Mouse (Mus musculus) MEL (cell line): ENCODE measurements around the gene 1700023F06Rik. TPM values are rescaled to one million over a fixed set of nuclear protein-coding genes. Genes with fewer than 3 reads are reported as not detected.

Experiments
- DNase-seq: peaks from one replicate; pipeline ENCODE4 v3.0.0; 2011; ENCODE audit warnings: low read depth, low spot score
- H3K27ac ChIP-seq: 2 replicates; pipeline ENCODE4 v1.5.1; 2012; ENCODE audit warnings: low read depth, mild to moderate bottlenecking, control low read depth, low read length, moderate library complexity; ENCODE audit not compliant: control insufficient read depth
- H3K27me3 ChIP-seq, 2 experiments: fragments of 150-350 bp in 1 of 2; sonication (generic) in 1 of 2; 2 replicates each; pipeline ENCODE4 v1.6.1; 2012; ENCODE audit warnings: low read length in 2 of 2, mild to moderate bottlenecking in 2 of 2, improper control_type of control experiment in 1 of 2, moderate library complexity in 1 of 2; ENCODE audit not compliant: insufficient read depth in 2 of 2, control insufficient read depth in 1 of 2
- H3K36me3 ChIP-seq, 2 experiments: 2 replicates each; pipeline ENCODE4 v1.6.1; 2012 to 2014; ENCODE audit warnings: low read length in 2 of 2, improper control_type of control experiment in 1 of 2, inconsistent platforms in 1 of 2, mild to moderate bottlenecking in 1 of 2; ENCODE audit not compliant: insufficient read depth in 2 of 2, control insufficient read depth in 1 of 2
- H3K4me1 ChIP-seq, 2 experiments: fragments of 150-350 bp in 1 of 2; sonication (generic) in 1 of 2; 2 replicates each; pipeline ENCODE4 v1.6.1; 2012; ENCODE audit warnings: low read length in 2 of 2, improper control_type of control experiment in 1 of 2, mild to moderate bottlenecking in 1 of 2; ENCODE audit not compliant: insufficient read depth in 2 of 2, control insufficient read depth in 1 of 2
- H3K4me3 ChIP-seq, 2 experiments: fragments of 150-350 bp in 1 of 2; sonication (generic) in 1 of 2; 2 replicates each; pipeline ENCODE4 v1.5.1; 2012; ENCODE audit warnings: low read depth in 2 of 2, low read length in 2 of 2, mild to moderate bottlenecking in 2 of 2, moderate library complexity in 2 of 2, control low read depth in 1 of 2, improper control_type of control experiment in 1 of 2; ENCODE audit not compliant: control insufficient read depth in 1 of 2, insufficient read depth in 1 of 2
- H3K79me2 ChIP-seq: 2 replicates; pipeline ENCODE4 v1.6.1; 2012; ENCODE audit warnings: mild to moderate bottlenecking, low read length, moderate library complexity; ENCODE audit not compliant: control insufficient read depth, poor library complexity, insufficient read depth
- H3K9ac ChIP-seq: 2 replicates; pipeline ENCODE4 v1.6.1; 2012; ENCODE audit warnings: low read depth, mild to moderate bottlenecking, control low read depth, low read length, moderate library complexity; ENCODE audit not compliant: control insufficient read depth, poor library complexity, severe bottlenecking
- H3K9me3 ChIP-seq: fragments of 150-350 bp; sonication (generic); replicated peaks from 2 replicates; pipeline ENCODE4 v1.6.1; 2012; ENCODE audit warnings: mild to moderate bottlenecking, low read length, improper control_type of control experiment, moderate library complexity; ENCODE audit not compliant: insufficient read depth
- BHLHE40 ChIP-seq: IDR thresholded peaks from 2 replicates; pipeline ENCODE4 v1.6.1; 2012; ENCODE audit warnings: low read depth, mild to moderate bottlenecking, inconsistent platforms, low read length, improper control_type of control experiment, borderline replicate concordance
- CTCF ChIP-seq, 3 experiments: IDR thresholded peaks in 2 of 3; conservative IDR thresholded peaks in 1 of 3; 2 replicates each; pipeline ENCODE4 v1.5.1; 2011 to 2012; ENCODE audit warnings: low read length in 3 of 3, low read depth in 2 of 3, mild to moderate bottlenecking in 2 of 3, improper control_type of control experiment in 1 of 3, inconsistent platforms in 1 of 3, mixed read lengths in 1 of 3, moderate library complexity in 1 of 3; ENCODE audit not compliant: control insufficient read depth in 1 of 3, insufficient read depth in 1 of 3, poor library complexity in 1 of 3, severe bottlenecking in 1 of 3
- ELF1 ChIP-seq: IDR thresholded peaks from 2 replicates; pipeline ENCODE4 v1.6.1; 2014; ENCODE audit warnings: low read depth, mild to moderate bottlenecking, inconsistent platforms, low read length, improper control_type of control experiment, moderate library complexity
- EP300 ChIP-seq, 2 experiments: IDR thresholded peaks; 2 replicates each; pipeline ENCODE4 v1.6.1; 2011; ENCODE audit warnings: improper control_type of control experiment in 2 of 2, low read length in 2 of 2, low read depth in 1 of 2, mild to moderate bottlenecking in 1 of 2
- GABPA ChIP-seq: IDR thresholded peaks from 2 replicates; pipeline ENCODE4 v1.6.1; 2012; ENCODE audit warnings: low read depth, mild to moderate bottlenecking, inconsistent platforms, low read length, improper control_type of control experiment, moderate library complexity
- HCFC1 ChIP-seq: IDR thresholded peaks from 2 replicates; pipeline ENCODE4 v1.6.1; 2012; ENCODE audit warnings: low read depth, mild to moderate bottlenecking, inconsistent platforms, low read length, improper control_type of control experiment, moderate library complexity
- JUND ChIP-seq: IDR thresholded peaks from 2 replicates; pipeline ENCODE4 v1.6.1; 2011; ENCODE audit warnings: low read depth, mild to moderate bottlenecking, improper control_type of control experiment, low read length
- MAFK ChIP-seq: IDR thresholded peaks from 2 replicates; pipeline ENCODE4 v1.6.1; 2011; ENCODE audit warnings: low read depth, mild to moderate bottlenecking, low read length, improper control_type of control experiment, borderline replicate concordance
- MAZ ChIP-seq: IDR thresholded peaks from 2 replicates; pipeline ENCODE4 v1.6.1; 2012; ENCODE audit warnings: low read depth, mild to moderate bottlenecking, inconsistent platforms, low read length, improper control_type of control experiment
- MXI1 ChIP-seq: IDR thresholded peaks from 2 replicates; pipeline ENCODE4 v1.6.1; 2011; ENCODE audit warnings: mild to moderate bottlenecking, low read depth, low read length, improper control_type of control experiment
- MYB ChIP-seq: IDR thresholded peaks from 2 replicates; pipeline ENCODE4 v1.6.1; 2011; ENCODE audit warnings: mild to moderate bottlenecking, low read depth, low read length, improper control_type of control experiment
- POLR2AphosphoS2 ChIP-seq: IDR thresholded peaks from 2 replicates; pipeline ENCODE4 v1.6.1; 2011; ENCODE audit warnings: low read length, improper control_type of control experiment
- RAD21 ChIP-seq: IDR thresholded peaks from 2 replicates; pipeline ENCODE4 v1.6.1; 2011; ENCODE audit warnings: mild to moderate bottlenecking, low read depth, low read length, improper control_type of control experiment
- RCOR1 ChIP-seq: IDR thresholded peaks from 2 replicates; pipeline ENCODE4 v1.6.1; 2012; ENCODE audit warnings: low read depth, mild to moderate bottlenecking, inconsistent platforms, low read length, improper control_type of control experiment
- SIN3A ChIP-seq: IDR thresholded peaks from 2 replicates; pipeline ENCODE4 v1.6.1; 2012; ENCODE audit warnings: low read length, improper control_type of control experiment, inconsistent platforms
- SMC3 ChIP-seq: IDR thresholded peaks from 2 replicates; pipeline ENCODE4 v1.6.1; 2011; ENCODE audit warnings: low read depth, low read length, improper control_type of control experiment
- TAL1 ChIP-seq: IDR thresholded peaks from 2 replicates; pipeline ENCODE4 v1.6.1; 2012; ENCODE audit warnings: mild to moderate bottlenecking, inconsistent platforms, low read length, moderate library complexity, mixed read lengths
- TBP ChIP-seq: IDR thresholded peaks from 2 replicates; pipeline ENCODE4 v1.8.0; 2011; ENCODE audit warnings: low read depth, low read length, improper control_type of control experiment
- TCF12 ChIP-seq: IDR thresholded peaks from 2 replicates; pipeline ENCODE4 v1.6.1; 2014; ENCODE audit warnings: low read depth, mild to moderate bottlenecking, inconsistent platforms, low read length, improper control_type of control experiment, moderate library complexity
- UBTF ChIP-seq: IDR thresholded peaks from 2 replicates; pipeline ENCODE4 v1.6.1; 2012; ENCODE audit warnings: low read depth, mild to moderate bottlenecking, inconsistent platforms, low read length, improper control_type of control experiment, moderate library complexity, borderline replicate concordance; ENCODE audit not compliant: insufficient read depth
- USF1 ChIP-seq: IDR thresholded peaks from 2 replicates; pipeline ENCODE4 v1.6.1; 2014; ENCODE audit warnings: low read depth, mild to moderate bottlenecking, inconsistent platforms, low read length, improper control_type of control experiment, moderate library complexity
- USF2 ChIP-seq, 2 experiments: IDR thresholded peaks; 2 replicates each; pipeline ENCODE4 v1.6.1; 2011 to 2012; ENCODE audit warnings: improper control_type of control experiment in 2 of 2, low read length in 2 of 2, borderline replicate concordance in 1 of 2, inconsistent platforms in 1 of 2, low read depth in 1 of 2, mild to moderate bottlenecking in 1 of 2; ENCODE audit not compliant: insufficient read depth in 1 of 2
- ZC3H11A ChIP-seq: IDR thresholded peaks from 2 replicates; pipeline ENCODE4 v1.6.1; 2012; ENCODE audit warnings: low read depth, mild to moderate bottlenecking, inconsistent platforms, low read length, improper control_type of control experiment
- ZMIZ1 ChIP-seq: IDR thresholded peaks from 2 replicates; pipeline ENCODE4 v1.6.1; 2012; ENCODE audit warnings: low read depth, mild to moderate bottlenecking, inconsistent platforms, low read length, improper control_type of control experiment, moderate library complexity
- ZNF384 ChIP-seq: IDR thresholded peaks from 2 replicates; pipeline ENCODE4 v1.6.1; 2012; ENCODE audit warnings: low read depth, mild to moderate bottlenecking, inconsistent platforms, low read length, improper control_type of control experiment
- polyA plus RNA-seq, 2 experiments: library from polyadenylated mRNA; stranded (reverse) in 1 of 2; unstranded in 1 of 2; fragments of >175 nt in 1 of 2; fragments of >200 nt in 1 of 2; gene quantifications; 2 replicates each; pipeline versions ENCODE4 v1.2.1 to v1.2.4; 2012; ENCODE audit warnings: low replicate concordance in 2 of 2, low read depth in 1 of 2; ENCODE audit not compliant: insufficient read length in 2 of 2, insufficient read depth in 1 of 2, missing spikeins in 1 of 2
- total RNA-seq: library from RNA; depleted of rRNA; stranded (reverse); fragments of 300-350 nt; gene quantifications from 2 replicates; pipeline ENCODE4 v1.2.3, GENCODE M21; 2012

The 1700023F06Rik gene
- total and polyA plus RNA-seq, 3 experiments, result not detected

DNA sequence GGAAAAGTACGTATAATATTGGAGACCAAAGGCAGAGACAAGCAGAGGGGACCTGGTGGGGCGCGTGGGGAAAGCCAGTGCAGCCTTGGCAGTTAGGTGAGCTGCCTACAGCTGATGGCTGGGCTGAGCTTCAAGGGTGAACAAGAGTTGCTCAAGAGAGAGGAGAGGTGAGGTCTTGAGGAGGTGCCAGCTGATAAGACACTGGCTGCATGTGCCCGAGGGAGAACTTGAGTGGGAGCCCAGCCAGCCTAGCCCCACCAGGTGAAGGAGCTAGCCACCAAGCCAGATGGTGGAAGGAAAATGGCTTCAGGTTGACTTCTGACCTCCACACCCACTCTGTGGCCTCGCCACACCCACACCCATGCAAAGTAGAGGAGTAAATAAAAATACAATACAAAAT lies 44.0 kb upstream of the 1700023F06Rik start:
- Histone ChIP-seq H3K9me3 (no peaks in the 10 kb centered on the region), H3K4me3 (no peak overlapping the region), H3K36me3 (peaks cover 0 to 12% of the 10 kb centered on the region in 2 experiments; a peak in 2 of 4 replicates), H3K27ac (no peak overlapping the region), H3K27me3 (no peaks in the 10 kb centered on the region), H3K4me1 (peaks cover 2 to 15% of the 10 kb centered on the region in 2 experiments; a peak in 3 of 4 replicates), H3K9ac (no peak overlapping the region), H3K79me2 (no peaks in the 10 kb centered on the region; the same call in 1 of the 2 replicates)
- TF ChIP-seq ZNF384 (no peak), MYB (no peak), MXI1 (no peak), JUND (no peak), TBP (no peak), BHLHE40 (no peak), POLR2AphosphoS2 (no peak), USF1 (no peak), SMC3 (no peak), SIN3A (no peak), MAZ (no peak), HCFC1 (no peak)
- DNase-seq, result no peak

DNA sequence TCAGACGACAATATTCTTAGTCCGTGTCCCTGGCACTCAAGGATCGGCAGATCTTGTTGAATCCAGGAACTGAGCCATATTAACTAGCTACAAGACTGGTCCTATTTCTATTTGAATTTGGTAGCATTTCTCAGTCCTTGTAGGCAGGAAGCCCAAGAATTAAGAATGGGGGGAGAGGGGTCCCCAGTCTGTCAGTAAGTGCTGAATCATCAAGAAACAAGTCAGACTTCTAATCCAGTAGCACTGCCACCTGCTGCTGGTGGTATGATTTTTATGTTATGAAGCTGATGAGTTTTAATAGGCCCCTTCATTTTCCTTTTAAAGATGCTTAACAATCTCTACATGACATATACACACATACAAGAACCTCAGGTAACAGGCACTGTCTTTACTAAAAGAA lies 42.0 kb upstream of the 1700023F06Rik start:
- H3K9ac ChIP-seq, result no peak overlapping the region
- H3K36me3 ChIP-seq, result peaks cover 0 to 17% of the 10 kb centered on the region in 2 experiments; a peak in 2 of 4 replicates
- TF ChIP-seq USF2 (IDR thresholded peaks at IDR 0.05; ENCODE audit: borderline replicate concordance in 1 of 2, insufficient read depth in 1 of 2, low read depth in 1 of 2, low read length in 2 of 2) (no peak), MAFK (0 out of 2 replicates have a peak, but pooled peaks have one; percentile 20)
- no peak overlapping the region for H3K27ac ChIP-seq
- no peaks in the 10 kb centered on the region for H3K79me2 ChIP-seq
- H3K27me3 ChIP-seq, result no peaks in the 10 kb centered on the region
- H3K4me3 ChIP-seq, result no peak overlapping the region
- DNase-seq, result no peak
- H3K4me1 ChIP-seq, result peaks cover 2 to 26% of the 10 kb centered on the region in 2 experiments; a peak in 3 of 4 replicates
- no peaks in the 10 kb centered on the region for H3K9me3 ChIP-seq

DNA sequence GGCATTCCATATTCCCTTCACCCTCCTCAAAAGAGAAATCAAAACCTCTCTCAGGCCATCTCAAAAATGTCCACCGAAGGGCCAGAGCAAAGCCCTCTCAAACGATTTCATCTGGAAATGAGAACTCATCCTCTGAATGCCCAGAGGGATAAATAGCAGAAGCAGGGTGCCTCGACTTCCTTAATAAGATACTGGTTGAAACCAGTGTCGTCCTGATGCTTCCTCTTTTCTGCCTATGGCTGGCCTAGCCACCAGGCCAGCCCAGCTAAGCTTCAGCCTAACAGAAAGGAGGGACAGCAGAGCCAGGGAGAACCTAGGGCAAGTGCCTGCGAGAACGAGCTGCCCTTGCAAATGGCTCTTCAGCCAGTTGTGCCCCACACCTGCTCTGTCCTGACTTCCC lies 41.2 kb upstream of the 1700023F06Rik start:
- Histone ChIP-seq H3K4me3 (no peak overlapping the region), H3K4me1 (peaks cover 2 to 26% of the 10 kb centered on the region in 2 experiments; a peak in 3 of 4 replicates), H3K27ac (0 out of 2 replicates have a peak overlapping the region, but pooled peaks have one; percentile 8), H3K9me3 (no peaks in the 10 kb centered on the region), H3K9ac (peak overlapping the region; percentile 7; the same call in 1 of the 2 replicates), H3K36me3 (peaks cover 0 to 17% of the 10 kb centered on the region in 2 experiments; a peak in 2 of 4 replicates), H3K79me2 (no peaks in the 10 kb centered on the region), H3K27me3 (no peaks in the 10 kb centered on the region)
- TF ChIP-seq TAL1 (no peak), TBP (no peak), EP300 (IDR thresholded peaks at IDR 0.05; ENCODE audit: low read depth in 1 of 2, low read length in 2 of 2) (peak in 1 of 2 experiments; percentile 63; a peak in 3 of 4 replicates), POLR2AphosphoS2 (no peak), ELF1 (peak; percentile 67; the same call in 1 of the 2 replicates), MYB (no peak), GABPA (no peak), CTCF (IDR thresholded peaks at IDR 0.05 in 2 of 3, conservative IDR thresholded peaks at IDR 0.05 in 1 of 3; ENCODE audit: control insufficient read depth in 1 of 3, insufficient read depth in 1 of 3, low read depth in 2 of 3, low read length in 3 of 3, poor library complexity in 1 of 3, severe bottlenecking in 1 of 3) (no peak), RCOR1 (no peak), UBTF (no peak), ZC3H11A (no peak), RAD21 (no peak), MAFK (no peak), ZMIZ1 (no peak), TCF12 (no peak), USF1 (no peak)
- DNase-seq, result peak; percentile 89
